Mouse (Mus musculus) midbrain, embryonic 13.5 days (tissue): ENCODE results near the gene Ggt1. TPM values are rescaled to one million over a fixed set of nuclear protein-coding genes. Genes with fewer than 3 reads are reported as not detected.
A peak's percentile ranks its signal among the peaks of the same experiment; 100 is the strongest.

Experiments used
- ATAC-seq: fragments of 200-750 bp; cut with Nextera tagmentation; 2 replicates; pipeline ENCODE4 v1.8.0; 2017; ENCODE audit warnings: mild to moderate bottlenecking, moderate TSS enrichment, moderate library complexity
- H3K27ac ChIP-seq: fragments of 300-500 bp; sonication (generic); 2 replicates; pipeline ENCODE4 v1.5.1; 2015; ENCODE audit warnings: inconsistent platforms, mild to moderate bottlenecking, moderate library complexity
- H3K27me3 ChIP-seq: fragments of 300-500 bp; sonication (generic); 2 replicates; pipeline ENCODE4 v1.6.1; 2015; ENCODE audit warnings: mild to moderate bottlenecking, inconsistent platforms
- H3K36me3 ChIP-seq: fragments of 300-500 bp; sonication (generic); 2 replicates; pipeline ENCODE4 v1.6.1; 2015; ENCODE audit warnings: mild to moderate bottlenecking, inconsistent platforms
- H3K4me1 ChIP-seq: fragments of 300-500 bp; sonication (generic); replicated peaks from 2 replicates; pipeline ENCODE4 v1.6.1; 2015; ENCODE audit warnings: inconsistent platforms
- H3K4me2 ChIP-seq: fragments of 300-500 bp; sonication (generic); replicated peaks from 2 replicates; pipeline ENCODE4 v1.6.1; 2015; ENCODE audit warnings: moderate library complexity, mild to moderate bottlenecking, inconsistent platforms
- H3K4me3 ChIP-seq: fragments of 300-500 bp; sonication (generic); replicated peaks from 2 replicates; pipeline ENCODE4 v1.5.1; 2015; ENCODE audit warnings: mild to moderate bottlenecking, inconsistent platforms
- H3K9ac ChIP-seq: fragments of 300-500 bp; sonication (generic); replicated peaks from 2 replicates; pipeline ENCODE4 v1.6.1; 2015; ENCODE audit warnings: mild to moderate bottlenecking, inconsistent platforms
- H3K9me3 ChIP-seq: fragments of 300-500 bp; sonication (generic); 2 replicates; pipeline ENCODE4 v1.6.1; 2016; ENCODE audit warnings: mild to moderate bottlenecking, inconsistent platforms
- whole genome bisulfite sequencing: fragments of 180-500 bp; shearing (Covaris S2); methylation state at CpG from one replicate; pipeline ENCODE4 v1.1.7; 2015; 5-methylcytosine and 5-hydroxymethylcytosine counted together
- polyA plus RNA-seq: library from polyadenylated mRNA; unstranded; fragments of >200 nt; fragmentation: Nextera tagmentation; extraction: Ambion mirVana; gene quantifications from 2 replicates; pipeline ENCODE4 v1.2.1, GENCODE M21; 2015

The Ggt1 gene
- 0.76 and 0.94 TPM in 2 replicates for polyA plus RNA-seq

DNA sequence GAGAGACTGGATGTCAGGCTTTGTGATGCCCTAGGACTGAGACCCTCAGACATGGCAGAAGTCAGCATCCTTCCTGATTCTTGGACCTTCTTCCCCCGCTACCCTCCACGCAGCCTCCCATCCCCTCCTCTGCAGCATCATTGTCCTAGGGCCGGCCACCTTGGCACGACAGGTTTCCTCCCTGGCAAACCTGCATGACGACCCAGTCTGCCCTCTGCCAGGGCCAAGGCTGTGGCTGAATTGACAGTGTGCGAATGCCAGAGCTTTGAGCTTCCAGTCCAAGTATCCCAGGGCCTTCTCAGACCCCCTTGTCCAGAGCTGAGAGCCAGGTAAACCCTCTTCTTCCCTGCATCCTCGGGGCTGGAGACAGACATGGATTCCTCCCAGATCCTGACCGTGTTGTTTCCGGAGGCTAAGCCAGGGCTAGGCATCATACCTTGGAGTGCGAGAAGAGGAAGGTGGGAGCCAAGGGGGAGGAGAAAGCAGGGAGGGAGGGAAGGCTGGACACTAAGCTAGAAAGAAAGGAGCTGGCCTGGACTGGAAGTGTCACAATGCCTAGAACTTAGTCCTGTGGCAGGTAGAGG, at the start of gene Ggt1:
Gene Ggt1 (plus strand): TSS at position 534 of the 584 bp plus-strand sequence.
- peak within 1 kb of the TSS; percentile 70 for H3K4me3 ChIP-seq
- H3K27ac ChIP-seq = peak within 1 kb of the TSS; percentile 93
- H3K4me2 ChIP-seq = peak within 1 kb of the TSS; percentile 89
- H3K9me3 ChIP-seq = no peaks in the 10 kb centered on the region
- 45% methylated on average over 10 of the region's 10 CpGs for WGBS
- H3K9ac ChIP-seq = peak within 1 kb of the TSS; percentile 86
- H3K27me3 ChIP-seq = peaks cover 19% of the 10 kb centered on the region
- H3K4me1 ChIP-seq = peaks cover 37% of the 10 kb centered on the region
- H3K36me3 ChIP-seq = peaks cover 9% of the 10 kb centered on the region
- no peak for ATAC-seq

DNA sequence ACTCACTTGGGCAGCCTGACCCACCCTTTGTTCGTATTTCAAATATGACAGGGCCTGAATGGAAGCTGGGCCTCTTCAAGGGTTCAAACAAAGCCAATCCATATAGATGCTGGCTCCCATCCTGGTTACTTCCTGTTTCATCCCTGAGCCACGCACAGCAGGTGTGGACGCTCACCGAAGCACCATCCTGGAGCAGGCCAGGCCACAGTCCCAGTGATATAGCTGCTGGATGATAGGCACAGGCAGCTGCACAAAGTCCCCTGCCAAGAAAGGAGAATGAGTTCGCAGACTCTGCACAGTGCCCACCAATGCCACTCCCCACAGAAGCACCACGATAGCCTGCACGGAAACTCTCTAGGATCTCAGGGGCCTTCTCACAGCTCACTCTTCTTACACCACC, 49.5 kb upstream of the Ggt1 start:
- H3K4me1 ChIP-seq = peaks cover 24% of the 10 kb centered on the region
- H3K27me3 ChIP-seq = no peaks in the 10 kb centered on the region
- H3K9ac ChIP-seq = no peak overlapping the region
- H3K9me3 ChIP-seq = no peaks in the 10 kb centered on the region
- WGBS = 94% methylated on average over 7 of the region's 7 CpGs
- H3K4me3 ChIP-seq = no peak overlapping the region
- H3K4me2 ChIP-seq = no peak overlapping the region
- no peak for ATAC-seq
- no peak overlapping the region for H3K27ac ChIP-seq
- peaks cover 54% of the 10 kb centered on the region for H3K36me3 ChIP-seq

GRCm38 (mm10) chr10:75512796-75513195, 48.6 kb upstream of the Ggt1 start:
- Histone ChIP-seq H3K4me2 (no peak overlapping the region), H3K9me3 (no peaks in the 10 kb centered on the region), H3K4me1 (peaks cover 24% of the 10 kb centered on the region), H3K27me3 (no peaks in the 10 kb centered on the region), H3K27ac (no peak overlapping the region), H3K9ac (no peak overlapping the region), H3K4me3 (no peak overlapping the region), H3K36me3 (peaks cover 45% of the 10 kb centered on the region)
- 94% methylated on average over 7 of the region's 7 CpGs for WGBS
- no peak for ATAC-seq

- Histone ChIP-seq H3K4me3 (no peak overlapping the region), H3K36me3 (peaks cover 38% of the 10 kb centered on the region), H3K27ac (no peak overlapping the region), H3K4me2 (no peak overlapping the region), H3K9ac (no peak overlapping the region), H3K27me3 (no peaks in the 10 kb centered on the region), H3K4me1 (peaks cover 27% of the 10 kb centered on the region), H3K9me3 (no peaks in the 10 kb centered on the region)
- WGBS = 95% methylated on average over 8 of the region's 8 CpGs
- ATAC-seq = no peak
These were observed 47.9 kb upstream of the Ggt1 start for GRCm38 (mm10) chr10:75513306-75514067.

GRCm38 (mm10) chr10:75514361-75514760, 47.0 kb upstream of the Ggt1 start:
- Histone ChIP-seq H3K4me3 (no peak overlapping the region), H3K27ac (no peak overlapping the region), H3K4me1 (peaks cover 36% of the 10 kb centered on the region), H3K9me3 (no peaks in the 10 kb centered on the region), H3K9ac (no peak overlapping the region), H3K36me3 (peaks cover 30% of the 10 kb centered on the region), H3K4me2 (no peak overlapping the region), H3K27me3 (no peaks in the 10 kb centered on the region)
- 87% methylated on average over 7 of the region's 7 CpGs for WGBS
- no peak for ATAC-seq

GRCm38 (mm10) chr10:75515216-75516037, 46.0 kb upstream of the Ggt1 start:
- peak overlapping the region; percentile 91 for H3K4me2 ChIP-seq
- WGBS = 89% methylated on average over 4 of the region's 4 CpGs
- H3K27me3 ChIP-seq = no peaks in the 10 kb centered on the region
- peaks cover 39% of the 10 kb centered on the region for H3K4me1 ChIP-seq
- ATAC-seq = no peak
- peaks cover 24% of the 10 kb centered on the region for H3K36me3 ChIP-seq
- H3K4me3 ChIP-seq = peak overlapping the region; percentile 74
- H3K9ac ChIP-seq = peak overlapping the region; percentile 95
- no peaks in the 10 kb centered on the region for H3K9me3 ChIP-seq
- H3K27ac ChIP-seq = no peak overlapping the region

DNA sequence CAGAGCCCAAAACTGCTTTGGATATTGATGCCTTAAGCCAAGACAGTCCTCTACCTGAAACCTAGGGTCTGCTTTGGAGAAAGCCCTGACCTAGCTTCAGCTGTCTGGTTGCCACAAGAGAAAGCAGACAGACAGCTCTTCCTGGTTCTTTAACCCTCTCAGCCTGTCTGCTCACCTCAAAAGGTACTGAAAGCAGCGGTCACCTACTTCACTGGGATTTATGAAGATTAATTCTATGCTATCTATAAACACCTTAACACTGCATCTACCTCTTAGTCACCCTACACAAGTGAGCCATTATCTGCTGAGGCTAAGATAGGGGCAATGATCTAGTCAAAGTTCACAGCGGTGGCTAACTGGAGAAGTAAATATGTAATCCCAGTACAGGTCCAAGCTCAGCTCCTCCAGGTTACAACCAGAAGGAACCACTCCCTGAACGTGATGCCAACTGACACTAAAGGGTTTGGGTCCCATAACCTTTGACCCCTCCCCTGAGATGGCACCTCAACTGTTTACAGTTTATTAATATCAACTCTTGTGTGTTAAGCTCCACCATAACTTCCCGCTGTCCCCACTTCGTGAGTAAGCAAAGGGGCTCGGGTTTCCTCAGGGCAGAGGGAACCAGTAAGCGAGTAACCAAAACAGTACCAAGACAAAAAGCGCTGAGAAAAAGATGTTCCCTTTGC, 45.2 kb upstream of the Ggt1 start:
- Histone ChIP-seq H3K4me1 (peaks cover 39% of the 10 kb centered on the region), H3K9me3 (no peaks in the 10 kb centered on the region), H3K27ac (peak overlapping the region; percentile 97), H3K4me2 (peak overlapping the region; percentile 91), H3K36me3 (peaks cover 24% of the 10 kb centered on the region), H3K27me3 (no peaks in the 10 kb centered on the region), H3K9ac (peak overlapping the region; percentile 95), H3K4me3 (peak overlapping the region; percentile 74)
- WGBS = 28% methylated on average over 8 of the region's 8 CpGs
- no peak for ATAC-seq

DNA sequence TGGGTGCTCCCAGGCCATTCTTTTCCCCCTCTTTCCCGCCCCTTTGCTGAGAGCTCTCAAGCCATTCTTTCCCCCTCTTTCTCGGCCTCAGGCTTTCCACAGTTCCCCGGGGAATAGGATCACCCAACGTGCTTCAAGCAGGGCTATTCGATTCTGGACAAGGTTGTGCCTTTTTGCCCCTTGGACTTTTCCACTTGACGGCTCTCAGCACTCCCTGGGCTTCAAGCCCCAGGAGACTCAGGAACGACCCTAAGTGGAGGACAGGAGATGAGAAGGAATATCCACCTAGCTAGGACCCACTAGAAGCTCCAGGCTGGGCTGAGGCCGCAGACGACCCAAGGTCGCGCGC, 44.7 kb upstream of the Ggt1 start:
- WGBS = 0% methylated on average over 12 of the region's 12 CpGs
- Histone ChIP-seq H3K27me3 (no peaks in the 10 kb centered on the region), H3K27ac (peak overlapping the region; percentile 97), H3K36me3 (peaks cover 24% of the 10 kb centered on the region), H3K9me3 (no peaks in the 10 kb centered on the region), H3K4me2 (peak overlapping the region; percentile 91), H3K9ac (peak overlapping the region; percentile 95), H3K4me3 (peak overlapping the region; percentile 74), H3K4me1 (peaks cover 39% of the 10 kb centered on the region)
- no peak for ATAC-seq

GRCm38 (mm10) chr10:75517073-75517757, 44.2 kb upstream of the Ggt1 start, which contains the start of gene Snrpd3:
Snrpd3 (plus strand) TSS chr10:75517551.
- WGBS = 2% methylated on average over 40 of the region's 52 CpGs
- no peaks in the 10 kb centered on the region for H3K9me3 ChIP-seq
- H3K27me3 ChIP-seq = no peaks in the 10 kb centered on the region
- peaks cover 23% of the 10 kb centered on the region for H3K36me3 ChIP-seq
- H3K4me3 ChIP-seq = peak within 1 kb of the TSS; percentile 74
- peaks cover 39% of the 10 kb centered on the region for H3K4me1 ChIP-seq
- peak within 1 kb of the TSS; percentile 97 for H3K27ac ChIP-seq
- peak; percentile 94 for ATAC-seq
- peak within 1 kb of the TSS; percentile 91 for H3K4me2 ChIP-seq
- peak within 1 kb of the TSS; percentile 95 for H3K9ac ChIP-seq

DNA sequence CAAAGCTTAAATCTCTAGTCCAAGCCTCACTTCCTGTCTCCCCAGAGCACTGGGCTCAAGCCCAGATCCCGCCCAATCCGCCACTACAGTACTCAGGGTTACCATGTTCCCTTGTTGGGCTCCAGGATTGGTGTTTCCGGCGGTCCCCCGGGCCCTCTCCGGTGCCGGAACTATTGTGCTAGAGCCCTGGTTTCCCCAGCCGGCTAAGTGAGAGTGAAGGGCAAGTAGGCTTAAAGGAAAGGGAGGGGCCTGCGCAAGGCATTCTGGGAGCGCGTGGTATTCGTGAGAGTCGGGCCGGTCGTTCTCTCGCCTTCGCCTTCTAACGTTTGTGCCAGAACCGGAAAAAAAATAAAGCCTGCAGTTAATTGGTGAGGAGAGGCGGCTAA, 43.7 kb upstream of the Ggt1 start, which contains the start of gene Gucd1:
Gene Gucd1 (minus strand): TSS at position 215 of the 386 bp plus-strand sequence.
- under 1% methylated on average over 20 of the region's 20 CpGs for WGBS
- Histone ChIP-seq H3K27ac (peak within 1 kb of the TSS; percentile 97), H3K27me3 (no peaks in the 10 kb centered on the region), H3K36me3 (peaks cover 26% of the 10 kb centered on the region), H3K9ac (peak within 1 kb of the TSS; percentile 95), H3K4me2 (peak within 1 kb of the TSS; percentile 91), H3K4me1 (peaks cover 39% of the 10 kb centered on the region), H3K4me3 (peak within 1 kb of the TSS; percentile 74), H3K9me3 (no peaks in the 10 kb centered on the region)
- peak; percentile 94 for ATAC-seq

DNA sequence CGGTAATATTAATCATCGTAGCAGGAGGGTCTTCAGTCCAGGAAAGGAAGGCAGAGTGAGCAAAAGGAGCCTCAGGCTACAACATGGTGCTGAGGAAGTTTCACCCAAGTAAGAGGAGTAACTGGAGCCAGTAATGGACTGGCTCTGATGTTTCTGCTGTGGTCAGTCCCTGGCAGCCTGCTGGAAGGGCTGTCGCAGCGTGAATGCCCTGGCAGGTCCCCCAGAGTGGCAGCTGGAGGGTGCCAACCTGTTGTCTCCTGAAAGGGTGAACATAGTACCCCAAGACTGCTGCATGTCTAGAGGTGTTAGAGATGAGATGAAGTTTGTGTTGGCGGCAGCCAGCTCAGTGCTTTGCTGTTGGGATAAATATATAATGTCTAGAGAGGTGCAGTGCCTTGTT, 40.8 kb upstream of the Ggt1 start:
- WGBS = 91% methylated on average over 5 of the region's 5 CpGs
- Histone ChIP-seq H3K4me3 (no peak overlapping the region), H3K4me2 (no peak overlapping the region), H3K9ac (no peak overlapping the region), H3K36me3 (peaks cover 52% of the 10 kb centered on the region), H3K27ac (no peak overlapping the region), H3K27me3 (no peaks in the 10 kb centered on the region), H3K9me3 (no peaks in the 10 kb centered on the region), H3K4me1 (peaks cover 26% of the 10 kb centered on the region)
- ATAC-seq = no peak
